ENCODE assay signal across 21 mouse cellular contexts in the genomic region with DNA sequence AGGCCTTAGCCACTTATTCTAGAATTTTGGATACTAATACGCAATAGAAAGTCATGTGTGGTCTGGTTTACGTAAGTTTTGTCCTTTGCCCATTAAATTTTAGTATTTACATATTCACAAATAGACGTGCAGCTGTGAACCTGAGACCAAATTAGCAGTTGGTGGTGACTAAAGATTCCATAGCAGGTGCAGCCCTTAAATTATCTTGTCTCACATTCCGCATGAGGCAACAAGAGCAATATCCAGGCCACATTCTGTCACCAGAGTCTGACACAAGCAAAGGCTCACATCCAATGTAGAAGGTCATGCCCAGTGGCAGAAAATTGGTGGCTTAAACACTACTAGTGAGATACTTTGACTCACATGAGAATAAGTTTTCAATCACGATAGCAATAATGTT.
DNase-seq lines count a peak whose midpoint lies in the region; TF ChIP-seq lines count a peak whose summit lies in the region.
"Had no signal": no experiment of that assay in that cellular context is flagged by ENCODE, and none has a peak within 500 bp of the region (broad histone marks: within the 10 kb centered on the region; RNA-seq: fewer than 3 reads in every experiment).

No protein-coding gene starts in this region.

- H3K27ac ChIP-seq in gastrocnemius, adult 2 months: peak overlapping the region; percentile 80
- H3K27ac ChIP-seq in CH12.LX (ENCODE audit: insufficient read depth, low read depth): no peak overlapping the region
- H3K27ac ChIP-seq: embryonic facial prominence, embryonic 12.5 days; forebrain, embryonic 12.5 days; forebrain, embryonic 15.5 days; heart, adult 2 months; heart, embryonic 10.5 days; heart, embryonic 13.5 days; hindbrain, embryonic 15.5 days had no signal

- intact Hi-C loops in gastrocnemius, adult 2 months (cut with DNase I): loop anchor here (5.0 kb wide), 2 partner anchors 348 to 423 kb away; no protein-coding TSS in a partner anchor
- intact Hi-C loops in gastrocnemius, postnatal 14 days (cut with DNase I; ENCODE audit: low total_unique reads): no loop called here

- no peak for TF ChIP-seq EP300 in CH12.LX (IDR thresholded peaks at IDR 0.05; ENCODE audit: low read length)

- TF ChIP-seq POLR2A in CH12.LX (IDR thresholded peaks at IDR 0.05; ENCODE audit: low read depth, low read length): no peak

- H3K9me3 ChIP-seq in CH12.LX (replicated peaks; ENCODE audit: low read length): no peaks in the 10 kb centered on the region
- H3K9me3 ChIP-seq: embryonic facial prominence, embryonic 12.5 days; forebrain, embryonic 12.5 days; forebrain, embryonic 15.5 days; heart, embryonic 10.5 days; heart, embryonic 13.5 days; hindbrain, embryonic 15.5 days had no signal

- H3K4me2 ChIP-seq in CH12.LX (ENCODE audit: insufficient read depth, low read depth, poor library complexity, severe bottlenecking): no peak overlapping the region
- H3K4me2 ChIP-seq: embryonic facial prominence, embryonic 12.5 days; forebrain, embryonic 12.5 days; forebrain, embryonic 15.5 days; heart, embryonic 13.5 days; hindbrain, embryonic 15.5 days had no signal

- H3K4me1 ChIP-seq in CH12.LX (ENCODE audit: control insufficient read depth in 1 of 2, insufficient read depth in 2 of 2): no peaks in the 10 kb centered on the region
- H3K4me1 ChIP-seq: embryonic facial prominence, embryonic 12.5 days; forebrain, embryonic 12.5 days; forebrain, embryonic 15.5 days; heart, embryonic 10.5 days; hindbrain, embryonic 15.5 days had no signal

- in situ Hi-C loops in CH12.LX (cut with MboI; ENCODE audit: low pct_ligation_motif_present, low pct_unique_long_range_greater_than_20kb, low sequenced_read_pairs): no loop called here

- no peaks in the 10 kb centered on the region for H3K79me2 ChIP-seq in CH12.LX (replicated peaks; ENCODE audit: control insufficient read depth, extremely low read depth, insufficient read depth, poor library complexity, severe bottlenecking)

- no peak for TF ChIP-seq RAD21 in CH12.LX (IDR thresholded peaks at IDR 0.05; ENCODE audit: low read depth, low read length)

- H3K36me3 ChIP-seq in CH12.LX (replicated peaks in 1 of 2; ENCODE audit: control insufficient read depth in 1 of 2, insufficient read depth in 1 of 2, low read length in 1 of 2): no peaks in the 10 kb centered on the region
- H3K36me3 ChIP-seq: embryonic facial prominence, embryonic 12.5 days; forebrain, embryonic 12.5 days; forebrain, embryonic 15.5 days; heart, embryonic 10.5 days; heart, embryonic 13.5 days; hindbrain, embryonic 15.5 days had no signal

- no peaks in the 10 kb centered on the region for H3K27me3 ChIP-seq in CH12.LX (replicated peaks)
- H3K27me3 ChIP-seq: embryonic facial prominence, embryonic 12.5 days; forebrain, embryonic 12.5 days; forebrain, embryonic 15.5 days; heart, embryonic 13.5 days; hindbrain, embryonic 15.5 days had no signal

- TF ChIP-seq CTCF in gastrocnemius, adult 2 months (IDR thresholded peaks at IDR 0.05): no peak
- no peak for TF ChIP-seq CTCF in CH12.LX (conservative IDR thresholded peaks at IDR 0.05 in 1 of 2, IDR thresholded peaks at IDR 0.05 in 1 of 2; ENCODE audit: low read depth in 2 of 2, low read length in 2 of 2)

- dilution Hi-C loops in CH12.LX (cut with MboI; ENCODE audit: extremely low pct_ligation_motif_present, extremely low pct_unique_long_range_greater_than_20kb, low sequenced_read_pairs): no loop called here

- no peak overlapping the region for H3K4me3 ChIP-seq in gastrocnemius, adult 2 months
- H3K4me3 ChIP-seq in CH12.LX (replicated peaks in 1 of 3; ENCODE audit: low read depth in 2 of 3, low read length in 2 of 3, poor library complexity in 1 of 3): no peak overlapping the region
- H3K4me3 ChIP-seq: embryonic facial prominence, embryonic 12.5 days; erythroblast, embryonic 14.5 days; forebrain, embryonic 12.5 days; forebrain, embryonic 15.5 days; heart, adult 2 months; heart, embryonic 10.5 days; heart, embryonic 13.5 days; hindbrain, embryonic 15.5 days had no signal

- peak; percentile 50 for DNase-seq in gastrocnemius, adult 2 months
- no peak for DNase-seq in gastrocnemius, postnatal 14 days
- peak; percentile 4 for DNase-seq in CH12.LX (ENCODE audit: extremely low read depth)
- DNase-seq in brain, adult 2 months (ENCODE audit: low read depth, low spot score): peak; percentile 27
- DNase-seq in telencephalon, adult 2 months (ENCODE audit: low read depth, low spot score): peak; percentile 6
- DNase-seq in heart, adult 11 months: no peak
- DNase-seq: adrenal gland, adult 8-10 months; adrenal gland, postnatal 25 days; cerebellum, adult 18-20 months; cerebellum, adult 9-10 months; cerebellum, postnatal 14 days; heart, adult 2 months; heart, postnatal 14 days; heart, postnatal 4 days had no signal

- H3K9ac ChIP-seq in CH12.LX (ENCODE audit: insufficient read depth, low read depth): no peak overlapping the region
- H3K9ac ChIP-seq: embryonic facial prominence, embryonic 12.5 days; forebrain, embryonic 12.5 days; forebrain, embryonic 15.5 days; heart, embryonic 13.5 days; hindbrain, embryonic 15.5 days had no signal

TF ChIP-seq in CH12.LX, 34 proteins besides CTCF, POLR2A, EP300 and RAD21:
- TF ChIP-seq ZC3H11A (IDR thresholded peaks at IDR 0.05; ENCODE audit: low read depth, low read length): no peak
- no peak for TF ChIP-seq NRF1 (IDR thresholded peaks at IDR 0.05; ENCODE audit: low read depth, low read length)
- no peak for TF ChIP-seq POLR2AphosphoS2 (IDR thresholded peaks at IDR 0.05; ENCODE audit: low read depth, low read length)
- no peak for TF ChIP-seq ZNF384 (IDR thresholded peaks at IDR 0.05; ENCODE audit: low read depth, low read length)
- no peak for TF ChIP-seq MEF2A (IDR thresholded peaks at IDR 0.05; ENCODE audit: borderline replicate concordance, low read depth, low read length)
- no peak for TF ChIP-seq USF1 (IDR thresholded peaks at IDR 0.05; ENCODE audit: low read depth, low read length)
- TF ChIP-seq TCF12 (IDR thresholded peaks at IDR 0.05; ENCODE audit: low read depth, low read length): no peak
- TF ChIP-seq ELF1 (IDR thresholded peaks at IDR 0.05; ENCODE audit: low read depth, low read length): no peak
- no peak for TF ChIP-seq JUND (conservative IDR thresholded peaks at IDR 0.05; ENCODE audit: low read depth, low read length)
- no peak for TF ChIP-seq KAT2A (IDR thresholded peaks at IDR 0.05; ENCODE audit: insufficient replicate concordance, low read length)
- TF ChIP-seq TBP (conservative IDR thresholded peaks at IDR 0.05; ENCODE audit: low read depth, low read length): no peak
- no peak for TF ChIP-seq E2F4 (IDR thresholded peaks at IDR 0.05; ENCODE audit: insufficient replicate concordance, low read depth, low read length)
TF ChIP-seq in CH12.LX: peak in this region for 0.

Comparison
In these comparisons a context has a peak if more than half of its experiments do, and no peak if none do; other contexts are left out.
1. DNase-seq: peak in gastrocnemius, adult 2 months (single experiment), CH12.LX (single experiment), brain, adult 2 months (single experiment) and telencephalon, adult 2 months (single experiment); none in gastrocnemius, postnatal 14 days (single experiment) and heart, adult 11 months (single experiment).